Mouse (Mus musculus): ENCODE results near the gene Slco3a1. TPM values are rescaled to one million over a fixed set of nuclear protein-coding genes. Genes with fewer than 3 reads are reported as not detected.

The Slco3a1 gene
- polyA plus RNA-seq, 1 experiment from 2014 or later, result 22.6 TPM

DNA sequence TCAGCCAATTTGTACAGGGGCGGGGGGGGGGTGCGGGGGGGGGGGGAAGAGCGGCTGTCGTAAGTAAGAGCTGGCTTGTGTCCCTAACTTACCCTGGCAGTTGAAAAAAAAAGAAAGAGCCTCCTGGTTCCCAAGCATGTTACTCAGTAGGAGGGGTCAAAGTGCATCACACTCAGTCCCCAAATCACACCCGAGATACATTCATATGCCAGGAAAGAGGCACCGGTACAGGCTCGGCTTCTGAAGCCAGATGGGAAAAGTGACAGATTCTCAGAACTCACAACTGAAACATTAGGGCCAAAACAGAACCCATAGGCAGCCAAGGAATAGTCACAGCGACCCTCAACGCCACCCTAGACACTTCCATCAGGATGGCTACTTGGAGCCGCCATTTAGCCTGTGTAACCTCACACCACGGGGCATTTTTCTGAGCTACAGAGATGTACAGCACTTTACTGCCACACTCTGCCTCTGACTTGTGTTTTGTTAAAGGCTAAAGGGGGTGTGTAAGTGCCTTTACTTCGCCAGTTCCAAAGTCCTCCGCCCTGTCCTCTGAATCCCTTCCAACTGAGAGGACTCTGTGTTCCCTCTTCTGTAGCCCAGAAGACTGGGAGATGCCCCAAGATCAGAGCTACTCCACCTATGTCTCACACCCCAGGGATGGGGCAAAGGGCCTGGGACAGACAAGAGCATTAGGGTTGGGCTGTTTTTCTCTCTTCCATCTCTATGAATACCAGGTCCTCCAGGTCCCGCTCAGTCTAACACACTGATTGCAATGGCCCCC, 179.2 kb downstream of the Slco3a1 start:
- Histone ChIP-seq H3K4me2 (no peak overlapping the region), H3K36me3 (ENCODE audit: control insufficient read depth, insufficient read depth, low read length) (no peaks in the 10 kb centered on the region), H3K27me3 (ENCODE audit: control insufficient read depth, insufficient read depth, low read length) (no peaks in the 10 kb centered on the region), H3K9ac (ENCODE audit: low read depth, low read length) (no peak overlapping the region), H3K27ac (ENCODE audit: low read depth, low read length) (no peak overlapping the region), H3K9me3 (replicated peaks; ENCODE audit: control insufficient read depth, low read length) (no peaks in the 10 kb centered on the region), H3K4me3 (ENCODE audit: low read depth, low read length) (no peak overlapping the region), H3K4me1 (ENCODE audit: control insufficient read depth, insufficient read depth, low read length) (peaks cover 12% of the 10 kb centered on the region; the same call in 1 of the 2 replicates)
- ATAC-seq (replicated peaks; ENCODE audit: insufficient number of reproducible peaks, low FRiP score, low TSS enrichment), result no peak
- 80% methylated on average over 11 of the region's 14 CpGs for WGBS (ENCODE audit: insufficient replicate concordance)

DNA sequence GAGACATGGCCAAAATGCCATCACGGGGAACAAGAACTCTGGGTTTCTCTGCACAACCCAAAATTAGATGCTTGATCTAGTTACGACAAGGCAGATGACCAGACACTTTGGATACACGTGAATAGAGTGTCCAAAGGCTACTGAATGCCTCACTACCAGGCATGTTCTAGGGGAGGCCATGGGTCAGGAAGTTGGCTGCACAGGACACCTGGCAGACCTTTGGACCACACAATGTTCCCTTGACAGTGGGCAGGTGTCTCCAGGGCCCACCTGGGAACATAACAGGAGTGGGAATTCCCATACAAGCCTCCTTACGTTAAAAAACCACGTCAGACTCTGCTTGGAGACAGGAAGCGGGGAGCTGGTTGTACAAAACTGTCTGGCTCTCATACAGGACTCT, 181.5 kb downstream of the Slco3a1 start:
- no peak for ATAC-seq (replicated peaks; ENCODE audit: insufficient number of reproducible peaks, low FRiP score, low TSS enrichment)

DNA sequence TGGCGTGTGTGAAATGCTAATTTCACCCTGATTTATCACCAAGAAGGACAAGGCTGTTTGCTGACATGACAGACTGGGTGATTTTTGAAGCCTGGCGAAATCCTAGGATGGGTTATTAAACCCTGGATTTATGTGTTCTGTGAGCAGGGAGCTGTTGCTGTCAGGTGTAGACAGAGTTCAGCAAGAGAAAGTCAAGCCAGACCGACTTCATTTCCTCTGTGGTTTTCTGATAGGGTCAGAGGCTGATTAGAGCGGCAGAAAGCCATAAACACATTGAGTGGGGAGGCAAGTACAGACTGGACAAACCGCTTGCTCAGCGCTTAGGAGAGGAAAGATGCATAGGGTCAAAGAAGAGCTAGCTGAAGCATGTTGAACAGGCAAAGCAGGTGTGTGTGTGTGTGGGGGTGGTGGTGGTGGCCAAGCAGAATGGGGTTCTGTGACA, 182.4 kb downstream of the Slco3a1 start:
- Histone ChIP-seq H3K36me3 (ENCODE audit: control insufficient read depth, insufficient read depth, low read length) (no peaks in the 10 kb centered on the region), H3K4me3 (ENCODE audit: low read depth, low read length) (no peak overlapping the region), H3K4me2 (no peak overlapping the region), H3K9ac (ENCODE audit: low read depth, low read length) (no peak overlapping the region), H3K27me3 (ENCODE audit: control insufficient read depth, insufficient read depth, low read length) (no peaks in the 10 kb centered on the region), H3K9me3 (replicated peaks; ENCODE audit: control insufficient read depth, low read length) (no peaks in the 10 kb centered on the region), H3K27ac (ENCODE audit: low read depth, low read length) (no peak overlapping the region), H3K4me1 (ENCODE audit: control insufficient read depth, insufficient read depth, low read length) (peaks cover 12% of the 10 kb centered on the region)
- no peak for ATAC-seq (replicated peaks; ENCODE audit: insufficient number of reproducible peaks, low FRiP score, low TSS enrichment)
- 42% methylated on average over 6 of the region's 6 CpGs for WGBS (ENCODE audit: insufficient replicate concordance)

More for the DNA sequence above, 181.5 kb downstream of the Slco3a1 start:
- no peak overlapping the region for H3K27ac ChIP-seq (ENCODE audit: low read depth, low read length)
- H3K4me1 ChIP-seq (ENCODE audit: control insufficient read depth, insufficient read depth, low read length), result peaks cover 12% of the 10 kb centered on the region; the same call in 1 of the 2 replicates
- no peak overlapping the region for H3K4me2 ChIP-seq
- no peaks in the 10 kb centered on the region for H3K27me3 ChIP-seq (ENCODE audit: control insufficient read depth, insufficient read depth, low read length)
- no peaks in the 10 kb centered on the region for H3K36me3 ChIP-seq (ENCODE audit: control insufficient read depth, insufficient read depth, low read length)
- no peak overlapping the region for H3K9ac ChIP-seq (ENCODE audit: low read depth, low read length)
- WGBS (ENCODE audit: insufficient replicate concordance), result 80% methylated on average over 6 of the region's 6 CpGs
- H3K4me3 ChIP-seq (ENCODE audit: low read depth, low read length), result no peak overlapping the region
- no peaks in the 10 kb centered on the region for H3K9me3 ChIP-seq (replicated peaks; ENCODE audit: control insufficient read depth, low read length)

DNA sequence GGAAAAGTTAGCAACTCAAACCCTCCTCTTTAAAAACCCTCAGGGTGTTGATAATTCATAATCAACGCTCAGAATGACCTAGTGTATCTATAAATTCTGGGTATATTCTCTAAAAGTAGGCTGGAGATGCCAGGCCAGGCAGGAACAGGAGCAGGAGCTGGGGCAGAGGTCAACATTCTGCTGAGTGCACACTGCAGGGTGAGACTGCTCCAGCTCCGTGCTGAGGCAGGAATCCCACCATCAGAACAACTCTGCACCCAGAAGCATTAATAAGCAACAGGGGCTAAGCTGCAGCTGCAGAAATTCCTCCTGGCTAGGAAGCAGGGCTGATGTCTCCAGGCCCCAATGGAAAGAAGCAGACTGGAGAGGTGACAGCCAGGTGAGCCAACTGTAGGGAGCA, 182.9 kb downstream of the Slco3a1 start:
- no peaks in the 10 kb centered on the region for H3K27me3 ChIP-seq (ENCODE audit: control insufficient read depth, insufficient read depth, low read length)
- H3K4me1 ChIP-seq (ENCODE audit: control insufficient read depth, insufficient read depth, low read length), result peaks cover 14% of the 10 kb centered on the region
- H3K9me3 ChIP-seq (replicated peaks; ENCODE audit: control insufficient read depth, low read length), result no peaks in the 10 kb centered on the region
- no peaks in the 10 kb centered on the region for H3K36me3 ChIP-seq (ENCODE audit: control insufficient read depth, insufficient read depth, low read length)
- H3K4me2 ChIP-seq, result no peak overlapping the region
- no peak for ATAC-seq (replicated peaks; ENCODE audit: insufficient number of reproducible peaks, low FRiP score, low TSS enrichment)
- no peak overlapping the region for H3K27ac ChIP-seq (ENCODE audit: low read depth, low read length)
- no peak overlapping the region for H3K4me3 ChIP-seq (ENCODE audit: low read depth, low read length)
- 21% methylated on average over 2 of the region's 2 CpGs for WGBS (ENCODE audit: insufficient replicate concordance)
- no peak overlapping the region for H3K9ac ChIP-seq (ENCODE audit: low read depth, low read length)

DNA sequence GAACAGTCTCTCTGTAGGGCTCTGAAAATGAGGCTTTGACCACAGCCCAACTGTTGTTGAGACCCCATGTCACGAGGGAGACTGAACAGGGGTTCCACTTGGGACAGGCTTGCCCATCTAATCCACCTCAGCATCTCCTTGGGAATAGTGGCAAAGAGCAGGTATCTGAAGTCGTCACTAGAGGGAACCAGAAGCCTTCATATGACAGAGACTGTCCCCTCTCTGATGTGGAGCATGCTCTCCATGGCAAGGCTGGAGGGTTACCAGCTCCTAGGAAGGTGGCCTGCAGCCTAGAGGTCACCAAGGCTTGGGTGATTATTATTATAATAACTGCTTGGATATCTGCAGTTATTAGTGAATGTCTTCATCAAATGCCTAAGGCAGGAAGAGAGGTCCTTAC, 183.4 kb downstream of the Slco3a1 start:
- H3K4me2 ChIP-seq, result no peak overlapping the region

DNA sequence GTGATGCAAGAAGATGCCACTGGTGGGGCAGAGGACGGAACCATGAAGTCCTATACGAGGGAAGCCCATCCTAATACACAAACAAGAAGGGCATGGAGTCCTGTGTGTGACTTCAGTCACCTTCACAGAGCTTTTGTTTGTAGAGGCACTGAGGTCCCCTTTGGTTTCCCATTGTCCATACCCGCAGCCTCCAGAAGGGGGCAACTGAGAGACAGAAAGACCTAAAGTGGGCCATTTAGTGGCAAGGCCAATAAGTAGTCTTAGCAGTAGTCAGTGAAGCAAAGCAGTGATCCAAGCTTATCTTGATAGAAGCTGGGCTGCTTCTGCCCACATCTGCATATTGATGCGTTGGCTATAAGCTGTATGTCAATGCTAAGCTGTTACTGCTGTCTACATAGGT, 184.9 kb downstream of the Slco3a1 start:
- Histone ChIP-seq H3K4me1 (ENCODE audit: control insufficient read depth, insufficient read depth, low read length) (peaks cover 26% of the 10 kb centered on the region), H3K9ac (ENCODE audit: low read depth, low read length) (no peak overlapping the region), H3K9me3 (replicated peaks; ENCODE audit: control insufficient read depth, low read length) (no peaks in the 10 kb centered on the region), H3K27ac (ENCODE audit: low read depth, low read length) (no peak overlapping the region), H3K27me3 (ENCODE audit: control insufficient read depth, insufficient read depth, low read length) (no peaks in the 10 kb centered on the region), H3K4me2 (no peak overlapping the region), H3K4me3 (ENCODE audit: low read depth, low read length) (no peak overlapping the region), H3K36me3 (ENCODE audit: control insufficient read depth, insufficient read depth, low read length) (no peaks in the 10 kb centered on the region)
- 67% methylated on average over 4 of the region's 4 CpGs for WGBS (ENCODE audit: insufficient replicate concordance)
- no peak for ATAC-seq (replicated peaks; ENCODE audit: insufficient number of reproducible peaks, low FRiP score, low TSS enrichment)

More for the DNA sequence above, 183.4 kb downstream of the Slco3a1 start:
- H3K4me3 ChIP-seq (ENCODE audit: low read depth, low read length), result no peak overlapping the region
- WGBS (ENCODE audit: insufficient replicate concordance), result 21% methylated on average over 2 of the region's 2 CpGs
- no peak overlapping the region for H3K9ac ChIP-seq (ENCODE audit: low read depth, low read length)
- H3K4me1 ChIP-seq (ENCODE audit: control insufficient read depth, insufficient read depth, low read length), result peaks cover 18% of the 10 kb centered on the region
- H3K27me3 ChIP-seq (ENCODE audit: control insufficient read depth, insufficient read depth, low read length), result no peaks in the 10 kb centered on the region
- H3K36me3 ChIP-seq (ENCODE audit: control insufficient read depth, insufficient read depth, low read length), result no peaks in the 10 kb centered on the region
- no peaks in the 10 kb centered on the region for H3K9me3 ChIP-seq (replicated peaks; ENCODE audit: control insufficient read depth, low read length)
- ATAC-seq (replicated peaks; ENCODE audit: insufficient number of reproducible peaks, low FRiP score, low TSS enrichment), result no peak
- H3K27ac ChIP-seq (ENCODE audit: low read depth, low read length), result no peak overlapping the region

DNA sequence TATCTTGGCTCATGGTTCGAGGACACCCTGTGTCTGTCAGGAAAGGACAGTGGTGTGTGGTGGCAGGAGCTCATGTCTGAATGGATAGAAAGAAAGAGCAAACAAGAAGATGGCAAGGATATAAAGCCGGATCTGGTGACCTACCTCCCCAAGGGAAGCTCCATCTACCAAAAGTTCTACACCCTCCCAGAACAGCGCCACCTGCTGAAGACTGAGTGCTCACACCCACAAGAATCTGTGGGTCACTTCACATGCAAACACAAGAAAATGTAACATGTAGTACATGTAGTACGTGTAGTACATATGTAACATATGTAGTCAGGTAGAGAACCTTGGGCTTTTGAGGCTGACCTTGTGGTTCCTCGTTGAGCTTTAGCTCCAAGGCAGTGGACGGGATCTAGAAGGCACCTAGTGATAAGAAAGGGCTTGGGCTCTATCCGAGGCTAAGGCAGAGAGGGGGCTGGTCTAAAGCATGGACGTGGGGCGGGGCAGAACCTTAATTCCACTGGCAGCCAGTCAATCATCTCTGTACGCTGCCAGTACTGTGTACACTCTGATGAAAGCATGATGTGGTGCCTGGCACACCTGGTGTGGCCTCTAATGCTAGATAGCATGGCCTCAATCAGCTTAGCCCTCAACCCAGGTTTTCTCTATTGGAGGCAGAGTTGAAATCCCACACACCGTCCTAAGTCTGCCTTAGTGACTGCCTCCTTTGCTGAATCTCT, 186.2 kb downstream of the Slco3a1 start:
- ATAC-seq (replicated peaks; ENCODE audit: insufficient number of reproducible peaks, low FRiP score, low TSS enrichment), result no peak
- Histone ChIP-seq H3K4me1 (ENCODE audit: control insufficient read depth, insufficient read depth, low read length) (peaks cover 26% of the 10 kb centered on the region), H3K36me3 (ENCODE audit: control insufficient read depth, insufficient read depth, low read length) (no peaks in the 10 kb centered on the region), H3K27ac (ENCODE audit: low read depth, low read length) (no peak overlapping the region), H3K9ac (ENCODE audit: low read depth, low read length) (no peak overlapping the region), H3K4me2 (no peak overlapping the region), H3K27me3 (ENCODE audit: control insufficient read depth, insufficient read depth, low read length) (no peaks in the 10 kb centered on the region), H3K9me3 (replicated peaks; ENCODE audit: control insufficient read depth, low read length) (no peaks in the 10 kb centered on the region), H3K4me3 (ENCODE audit: low read depth, low read length) (no peak overlapping the region)
- 73% methylated on average over 11 of the region's 11 CpGs for WGBS (ENCODE audit: insufficient replicate concordance)

DNA sequence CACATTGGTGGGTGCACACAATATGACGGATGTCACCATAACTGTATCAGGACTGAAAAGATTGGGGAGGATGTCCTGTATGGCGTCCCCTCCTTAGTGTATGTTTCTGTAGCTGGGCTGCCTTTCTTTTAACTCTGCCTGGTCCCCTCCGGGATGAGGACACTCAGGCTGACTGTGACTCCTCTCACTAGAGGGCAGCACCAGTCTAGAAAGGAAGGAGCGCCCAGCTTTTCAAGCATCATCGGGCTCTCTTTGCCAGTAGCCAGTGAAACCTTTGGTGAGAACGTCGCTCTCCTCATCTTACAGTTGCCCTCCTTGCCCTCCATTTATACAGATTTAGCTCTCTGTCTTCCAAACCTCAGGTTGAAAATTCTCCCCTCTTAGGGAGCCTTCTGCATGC, 187.2 kb downstream of the Slco3a1 start:
- H3K36me3 ChIP-seq (ENCODE audit: control insufficient read depth, insufficient read depth, low read length), result no peaks in the 10 kb centered on the region
- H3K4me3 ChIP-seq (ENCODE audit: low read depth, low read length), result no peak overlapping the region
- no peak overlapping the region for H3K9ac ChIP-seq (ENCODE audit: low read depth, low read length)
- H3K4me2 ChIP-seq, result no peak overlapping the region
- peaks cover 26% of the 10 kb centered on the region for H3K4me1 ChIP-seq (ENCODE audit: control insufficient read depth, insufficient read depth, low read length)
- H3K27me3 ChIP-seq (ENCODE audit: control insufficient read depth, insufficient read depth, low read length), result no peaks in the 10 kb centered on the region
- H3K27ac ChIP-seq (ENCODE audit: low read depth, low read length), result no peak overlapping the region
- no peak for ATAC-seq (replicated peaks; ENCODE audit: insufficient number of reproducible peaks, low FRiP score, low TSS enrichment)
- WGBS (ENCODE audit: insufficient replicate concordance), result 41% methylated on average over 7 of the region's 7 CpGs
- H3K9me3 ChIP-seq (replicated peaks; ENCODE audit: control insufficient read depth, low read length), result no peaks in the 10 kb centered on the region

Data from heart, embryonic 11.5 days (tissue).